Mouse (Mus musculus) kidney, adult 9 months (tissue): ENCODE results near the gene Trmt44.

Source experiments
- DNase-seq: peaks from one replicate; pipeline ENCODE4 v3.0.0; 2022

Gene Trmt44

GRCm38 (mm10) chr5:35574653-35575599, at the start of gene Trmt44:
TSS of gene Trmt44 (minus strand) at chr5:35575070.
- peak; percentile 95 for DNase-seq

DNA sequence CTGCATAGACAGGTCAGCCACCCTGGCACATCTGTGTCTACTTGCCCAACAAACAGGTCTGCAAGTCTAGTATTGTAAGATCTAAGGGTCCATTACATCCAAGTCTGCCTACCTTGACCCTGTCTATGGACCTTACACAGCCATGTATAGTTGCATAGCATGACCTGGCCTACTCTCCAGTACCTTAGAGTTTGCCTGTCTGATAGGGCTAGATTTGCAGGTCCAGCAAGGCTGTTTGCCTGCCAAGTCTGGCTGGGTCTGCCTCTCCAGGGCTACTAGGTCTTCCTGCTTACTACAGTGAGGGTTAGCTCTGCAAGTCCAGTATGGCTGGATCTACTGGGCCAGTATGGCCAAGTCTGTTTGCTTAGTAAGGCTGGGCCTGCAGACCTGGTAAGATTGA, 49.0 kb upstream of the Trmt44 start:
- DNase-seq, result no peak

- no peak for DNase-seq
These were observed 46.2 kb upstream of the Trmt44 start for GRCm38 (mm10) chr5:35621114-35621513.

DNA sequence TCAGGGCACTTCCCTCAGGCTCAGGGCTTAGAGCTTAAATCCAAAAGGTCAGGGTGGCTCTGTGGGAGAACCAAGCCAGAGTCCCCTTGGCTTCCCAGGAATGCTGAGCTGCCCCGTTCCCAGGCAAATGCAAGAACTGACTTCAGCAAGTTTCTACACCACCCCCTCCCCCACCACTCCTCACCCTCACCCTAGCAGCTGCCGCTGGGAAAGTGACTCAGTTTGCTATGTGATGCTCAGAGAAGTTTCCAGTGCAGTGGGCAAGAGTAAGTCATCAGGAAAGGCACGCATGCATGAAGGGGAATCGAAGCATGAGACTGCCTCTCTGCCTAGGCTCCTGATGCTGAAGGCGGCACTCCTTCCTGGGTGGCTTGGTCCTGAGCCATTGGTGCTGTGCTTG, 42.1 kb upstream of the Trmt44 start:
- DNase-seq, result no peak

DNA sequence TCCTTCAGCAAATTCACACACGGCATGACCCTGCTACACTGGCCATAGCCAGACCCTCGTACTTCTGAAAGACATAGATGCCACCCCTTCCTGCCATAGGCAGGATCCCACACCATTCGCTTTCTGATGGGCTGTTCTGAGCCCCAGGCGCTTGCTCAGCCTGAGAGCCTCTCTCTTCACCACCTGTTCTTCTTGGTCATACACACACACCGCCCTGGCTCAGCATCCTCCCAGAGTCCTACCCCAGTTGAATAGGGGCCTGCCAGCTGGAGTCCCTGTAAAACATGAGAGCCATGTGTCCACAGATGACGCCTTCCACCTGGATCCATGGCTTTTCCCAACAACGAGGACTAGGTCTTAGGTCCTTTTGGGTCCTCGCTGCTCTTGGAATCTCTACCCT, 37.9 kb upstream of the Trmt44 start:
- no peak for DNase-seq

DNA sequence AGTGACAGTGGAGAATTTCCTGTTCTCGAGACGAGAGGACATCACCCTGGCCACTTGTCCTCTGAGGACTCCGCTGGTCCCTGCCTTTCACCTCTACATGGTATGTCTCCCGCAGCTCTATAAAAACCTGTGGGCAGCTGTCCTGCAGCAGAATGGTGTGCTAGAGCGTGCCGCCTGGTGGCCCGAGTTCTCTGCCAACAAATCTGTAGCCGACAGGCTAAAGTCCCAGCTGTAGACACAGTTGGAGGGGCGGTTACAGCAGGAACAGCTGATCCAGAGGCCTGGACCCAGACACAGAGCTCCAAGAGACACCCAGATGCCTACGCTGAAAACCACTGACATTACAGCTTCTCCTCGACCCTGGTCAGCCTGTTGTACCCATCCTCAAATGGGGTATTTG, 37.0 kb upstream of the Trmt44 start:
- DNase-seq, result no peak

DNA sequence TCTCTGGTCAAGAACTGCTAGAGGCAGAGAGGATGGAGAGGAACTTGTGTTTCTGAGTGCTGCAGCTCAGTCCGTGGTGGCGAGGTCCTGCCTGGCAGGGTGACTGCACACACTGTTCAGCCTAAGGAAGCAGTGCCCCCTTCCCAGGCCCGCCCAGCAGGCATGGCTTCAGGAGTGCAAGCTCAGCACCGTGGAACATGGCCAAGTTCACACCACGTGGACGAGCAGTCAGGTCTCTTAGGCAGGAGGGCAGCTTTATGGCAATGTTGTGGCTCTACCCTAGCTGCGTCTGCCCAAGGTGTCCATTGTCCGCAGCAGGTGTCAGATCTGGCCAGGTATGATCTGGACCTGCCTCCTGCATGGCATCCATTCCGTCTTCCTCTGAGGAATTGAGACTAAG, 36.3 kb upstream of the Trmt44 start:
- DNase-seq, result peak; percentile 69

GRCm38 (mm10) chr5:35610381-35610780, 35.5 kb upstream of the Trmt44 start:
- no peak for DNase-seq

DNA sequence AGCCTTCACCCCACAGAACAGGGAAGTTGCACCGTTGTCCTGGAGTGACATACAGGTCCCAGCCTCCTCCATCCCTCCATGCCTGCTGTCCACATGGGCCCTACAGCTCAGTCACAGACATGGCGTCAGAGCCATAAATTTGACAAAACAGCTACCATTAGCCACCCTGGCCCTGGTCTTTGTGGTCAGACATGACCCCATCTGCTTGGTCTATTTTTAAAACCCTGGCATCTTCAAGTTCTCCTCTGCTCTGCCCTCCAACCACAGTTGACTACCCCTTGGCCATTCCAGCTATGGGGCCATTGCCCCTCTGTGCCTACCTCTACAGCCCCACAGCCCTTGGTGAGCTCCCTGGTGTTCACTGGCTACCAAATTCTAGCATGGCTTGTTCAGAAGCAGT, 35.1 kb upstream of the Trmt44 start:
- no peak for DNase-seq

GRCm38 (mm10) chr5:35609381-35609780, 34.5 kb upstream of the Trmt44 start:
- DNase-seq, result no peak

GRCm38 (mm10) chr5:35608559-35608958, 33.7 kb upstream of the Trmt44 start:
- DNase-seq, result no peak

- no peak for DNase-seq
These were observed 32.9 kb upstream of the Trmt44 start for GRCm38 (mm10) chr5:35607784-35608183.

DNA sequence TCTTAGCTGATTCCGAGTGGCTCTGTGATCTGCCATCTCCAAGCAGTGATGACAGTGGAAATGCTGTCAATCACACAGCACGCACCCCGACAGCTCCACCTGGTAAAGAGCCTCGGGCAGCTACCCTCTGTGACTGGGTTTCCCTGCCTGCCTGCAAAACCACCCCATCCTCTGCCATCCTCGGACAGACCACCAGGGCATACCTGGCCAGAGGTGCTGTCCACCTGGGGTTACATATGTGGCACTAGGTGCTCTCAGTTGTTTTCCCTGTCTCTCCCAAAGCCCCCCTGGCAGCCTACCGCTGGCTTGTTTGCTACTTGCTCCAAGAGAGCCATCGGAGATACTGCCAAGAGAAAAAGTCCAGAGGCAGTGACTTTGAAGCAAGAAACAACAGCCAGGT, 31.9 kb upstream of the Trmt44 start:
- no peak for DNase-seq

DNA sequence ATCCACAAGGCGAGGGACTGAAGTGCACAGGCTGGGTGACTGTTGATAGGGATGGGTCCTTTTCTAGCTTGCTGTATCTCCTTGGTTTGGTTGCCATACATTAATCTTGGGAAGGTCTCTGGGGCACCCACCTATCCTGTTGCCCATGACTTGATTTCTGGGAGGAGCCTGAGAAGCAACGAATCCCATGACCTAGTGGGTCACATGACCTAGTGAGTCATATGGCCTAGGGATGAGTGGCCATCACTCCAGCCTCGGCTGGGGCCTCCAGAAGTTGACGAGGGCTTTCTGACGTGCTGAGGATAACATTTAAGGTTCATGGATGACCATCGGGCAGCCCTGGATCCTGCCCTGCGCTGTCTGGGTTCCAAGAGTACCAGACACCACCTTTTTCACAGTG, 30.5 kb upstream of the Trmt44 start:
- DNase-seq, result no peak

- DNase-seq, result no peak
These were observed 26.7 kb upstream of the Trmt44 start for GRCm38 (mm10) chr5:35601526-35601925.

DNA sequence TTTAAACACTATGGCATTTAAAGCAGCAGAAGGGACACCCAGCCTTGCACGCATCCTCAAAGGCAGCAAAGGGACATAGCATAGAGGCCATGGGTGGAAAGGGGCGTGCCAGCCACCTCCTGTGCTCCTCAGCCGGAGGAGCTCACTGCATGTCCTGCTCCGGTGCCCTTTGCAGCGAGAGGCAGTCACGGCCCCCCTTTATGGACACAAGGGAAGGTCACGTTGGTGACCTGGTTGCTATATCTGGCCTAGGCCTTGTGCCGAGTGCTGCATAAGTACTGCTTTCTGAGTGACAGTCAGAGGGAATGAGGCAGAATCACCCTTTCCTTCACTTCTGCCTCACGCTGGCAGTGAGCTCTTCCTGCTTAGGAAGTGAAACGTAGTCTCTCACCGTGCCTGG, 25.4 kb upstream of the Trmt44 start:
- no peak for DNase-seq

- no peak for DNase-seq
These were observed 21.6 kb upstream of the Trmt44 start for GRCm38 (mm10) chr5:35596169-35597160.

DNA sequence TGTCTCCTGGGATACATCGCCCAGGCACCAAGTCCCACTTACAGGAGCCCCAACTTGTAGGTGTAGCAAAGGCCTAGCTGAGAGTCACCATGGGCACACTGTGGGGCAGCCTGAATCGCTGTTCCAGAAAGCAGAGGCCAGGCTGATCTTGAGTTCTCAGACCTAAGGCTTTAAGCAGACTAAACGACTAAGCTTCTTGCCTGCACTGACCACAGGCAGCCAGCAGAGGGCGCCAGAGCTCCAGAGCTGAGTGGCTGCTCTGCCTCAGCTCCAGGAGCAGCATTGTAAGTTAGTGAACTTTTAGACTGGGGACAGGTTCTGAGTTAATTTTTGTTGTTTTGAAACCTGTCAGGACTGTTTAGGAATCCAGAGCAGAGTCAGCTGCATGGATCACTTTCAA, 20.8 kb upstream of the Trmt44 start:
- DNase-seq, result peak; percentile 85

- DNase-seq, result no peak
These were observed 19.9 kb upstream of the Trmt44 start for GRCm38 (mm10) chr5:35594768-35595167.

- DNase-seq, result peak; percentile 88
These were observed 18.4 kb upstream of the Trmt44 start for GRCm38 (mm10) chr5:35593272-35593671.

- DNase-seq, result peak; percentile 56
These were observed 18.0 kb upstream of the Trmt44 start for GRCm38 (mm10) chr5:35592824-35593223.

GRCm38 (mm10) chr5:35592081-35592736, 17.3 kb upstream of the Trmt44 start:
- DNase-seq, result no peak

DNA sequence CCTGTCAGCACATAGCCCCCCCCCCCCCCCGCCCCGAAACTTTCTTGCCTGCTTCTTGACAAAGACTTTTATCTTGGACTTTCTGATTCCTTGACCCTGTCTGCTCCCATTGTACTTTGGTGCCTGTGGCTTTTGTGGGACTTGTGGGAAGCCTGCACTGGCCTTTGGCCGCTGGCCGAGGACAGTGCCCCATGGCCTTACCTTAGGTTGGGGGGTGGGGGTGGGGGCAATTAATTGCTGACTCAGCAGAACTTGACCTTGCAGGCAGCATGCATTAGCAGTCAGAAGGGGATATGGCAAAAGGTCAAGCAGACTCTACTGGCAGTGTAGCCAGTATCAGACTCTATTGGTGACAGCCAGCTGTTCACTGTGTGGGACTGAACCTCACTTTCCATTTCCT, 16.6 kb upstream of the Trmt44 start:
- peak; percentile 77 for DNase-seq
